Mouse (Mus musculus) embryonic facial prominence, embryonic 10.5 days (tissue): Measurements from ENCODE around the gene Aoc2. TPM values are rescaled to one million over a fixed set of nuclear protein-coding genes. Genes with fewer than 3 reads are reported as not detected.
"Not testable (repeated sequence)": the region's sequence is repeated elsewhere in the genome, so short reads cannot be mapped to it uniquely, and the experiment has no call there.

Experiments used
- DNase-seq: peaks from one replicate; pipeline ENCODE4 v3.0.0-alpha.2; 2017; ENCODE audit warnings: low spot score
- H3K27ac ChIP-seq: fragments of 300-500 bp; sonication (generic); replicated peaks from 2 replicates; pipeline ENCODE4 v1.5.1; 2016; ENCODE audit warnings: mild to moderate bottlenecking
- H3K27me3 ChIP-seq: fragments of 300-500 bp; sonication (generic); replicated peaks from 2 replicates; pipeline ENCODE4 v1.6.1; 2016; ENCODE audit warnings: low read depth, mild to moderate bottlenecking; ENCODE audit not compliant: poor library complexity, severe bottlenecking
- H3K36me3 ChIP-seq: fragments of 300-500 bp; sonication (generic); replicated peaks from 2 replicates; pipeline ENCODE4 v1.6.1; 2016; ENCODE audit warnings: mild to moderate bottlenecking, moderate library complexity
- H3K4me1 ChIP-seq: fragments of 300-500 bp; sonication (generic); 2 replicates; pipeline ENCODE4 v1.6.1; 2016
- H3K4me3 ChIP-seq: fragments of 300-500 bp; sonication (generic); 2 replicates; pipeline ENCODE4 v1.5.1; 2016; ENCODE audit warnings: mild to moderate bottlenecking, moderate library complexity
- H3K9me3 ChIP-seq: fragments of 300-500 bp; sonication (generic); 2 replicates; pipeline ENCODE4 v1.6.1; 2016; ENCODE audit warnings: mild to moderate bottlenecking
- WGBS: fragments of 180-500 bp; shearing (Covaris S2); methylation state at CpG from one replicate; pipeline ENCODE4 v1.1.7; 2016; 5-methylcytosine and 5-hydroxymethylcytosine counted together
- microRNA-seq: library from miRNA; unstranded; fragments of <30 nt; microRNA quantifications from one replicate; pipeline ENCODE4, GENCODE M21; 2017
- polyA plus RNA-seq: library from polyadenylated mRNA; unstranded; fragments of >200 nt; fragmentation: Nextera tagmentation; extraction: Ambion mirVana; gene quantifications from 2 replicates; pipeline ENCODE4 v1.2.1, GENCODE M21; 2016

Aoc2 gene
- polyA plus RNA-seq, 1 experiment from 2014 or later, result 2.6 TPM

DNA sequence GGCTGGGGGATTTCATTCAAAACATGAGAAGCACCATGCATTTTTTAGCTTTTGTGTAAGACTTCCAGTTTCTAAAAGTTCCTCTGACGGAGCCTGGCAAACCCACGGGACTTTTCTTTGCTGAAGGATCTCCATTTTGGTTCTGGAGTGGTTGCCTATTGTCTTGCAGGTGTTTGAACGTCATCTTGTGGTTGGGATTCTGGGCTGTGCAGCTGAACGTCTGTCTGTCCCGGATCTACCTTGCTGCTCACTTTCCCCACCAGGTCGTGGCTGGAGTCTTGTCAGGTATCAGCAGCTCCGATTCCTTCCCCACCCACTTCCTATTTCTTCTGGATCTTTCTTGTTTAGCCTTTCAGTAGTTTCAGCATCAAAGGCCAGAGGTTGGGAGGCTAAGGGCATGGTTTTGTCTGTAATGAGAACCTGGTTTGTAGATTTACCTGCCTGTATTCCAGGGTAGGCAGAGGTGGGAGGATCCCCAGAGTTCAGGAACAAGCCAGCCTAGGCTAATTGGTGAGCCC is 49.6 kb downstream of the Aoc2 start:
- 76% methylated on average over 7 of the region's 7 CpGs for WGBS

GRCm38 (mm10) chr11:101378196-101378595 is 53.3 kb downstream of the Aoc2 start:
- H3K36me3 ChIP-seq, H3K27me3 ChIP-seq, H3K9me3 ChIP-seq, H3K27ac ChIP-seq, H3K4me3 ChIP-seq, DNase-seq, H3K4me1 ChIP-seq: not testable (repeated sequence)
- WGBS, result 93% methylated on average over 8 of the region's 8 CpGs

More for the DNA sequence above, 49.6 kb downstream of the Aoc2 start:
- Histone ChIP-seq H3K4me1 (no peaks in the 10 kb centered on the region), H3K4me3 (no peak overlapping the region), H3K27me3 (no peaks in the 10 kb centered on the region), H3K36me3 (no peaks in the 10 kb centered on the region), H3K27ac (no peak overlapping the region), H3K9me3 (no peaks in the 10 kb centered on the region)
- no peak for DNase-seq

- 81% methylated on average over 6 of the region's 6 CpGs for WGBS
Measured at GRCm38 (mm10) chr11:101378926-101379325, 54.1 kb downstream of the Aoc2 start.

More at GRCm38 (mm10) chr11:101378926-101379325, 54.1 kb downstream of the Aoc2 start:
- Histone ChIP-seq H3K4me3 (no peak overlapping the region), H3K9me3 (no peaks in the 10 kb centered on the region), H3K27ac (no peak overlapping the region), H3K4me1 (0 out of 2 replicates have a peak, but pooled peaks cover 3% of the 10 kb centered on the region), H3K36me3 (no peaks in the 10 kb centered on the region), H3K27me3 (no peaks in the 10 kb centered on the region)
- DNase-seq, result no peak

Small RNA genes within 50 kb of the gene (microRNA-seq; reads per million reads assigned to microRNA genes)
- not detected for gene Gm25593

Other genes starting within 250 kb of the Aoc2 start
- gene Hsd17b1, start 246.7 kb upstream of the Aoc2 start, polyA plus RNA-seq, result 0.21 TPM in 1 of 2 replicates, not detected in the other
- 48.7 and 51.1 TPM in 2 replicates for gene Coasy, start 242.5 kb upstream of the Aoc2 start, polyA plus RNA-seq
- 40.6 and 41.0 TPM in 2 replicates for gene Mlx, start 237.8 kb upstream of the Aoc2 start, polyA plus RNA-seq
- gene Psmc3ip, start 229.6 kb upstream of the Aoc2 start, polyA plus RNA-seq, result 69.5 and 72.3 TPM in 2 replicates
- 19.7 and 20.2 TPM in 2 replicates for gene Retreg3, start 205.2 kb upstream of the Aoc2 start, polyA plus RNA-seq
- gene Tubg1, start 205.1 kb upstream of the Aoc2 start, polyA plus RNA-seq, result 135 and 142 TPM in 2 replicates
- gene Tubg2, start 169.2 kb upstream of the Aoc2 start, polyA plus RNA-seq, result 4.9 and 5.7 TPM in 2 replicates
- gene Cntnap1, start 154.5 kb upstream of the Aoc2 start, polyA plus RNA-seq, result 0.23 and 0.31 TPM in 2 replicates
- gene Plekhh3, start 153.7 kb upstream of the Aoc2 start, polyA plus RNA-seq, result 3.7 and 4.0 TPM in 2 replicates
- gene Ccr10, start 149.6 kb upstream of the Aoc2 start, polyA plus RNA-seq, result 0.16 TPM in 1 of 2 replicates, not detected in the other
- gene Ezh1, start 98.6 kb upstream of the Aoc2 start, polyA plus RNA-seq, result 13.3 and 14.5 TPM in 2 replicates
- gene Ramp2, start 79.0 kb upstream of the Aoc2 start, polyA plus RNA-seq, result 66.4 and 68.4 TPM in 2 replicates
- gene Vps25, start 71.4 kb upstream of the Aoc2 start, polyA plus RNA-seq, result 124 TPM in 2 replicates
- 6.0 and 8.3 TPM in 2 replicates for gene Wnk4, start 64.5 kb upstream of the Aoc2 start, polyA plus RNA-seq
- 1.3 and 1.4 TPM in 2 replicates for gene Cntd1, start 46.1 kb upstream of the Aoc2 start, polyA plus RNA-seq
- 200 and 203 TPM in 2 replicates for gene Coa3, start 45.9 kb upstream of the Aoc2 start, polyA plus RNA-seq
- gene Becn1, start 22.8 kb upstream of the Aoc2 start, polyA plus RNA-seq, result 141 and 154 TPM in 2 replicates
- gene Psme3, start 8.8 kb upstream of the Aoc2 start, polyA plus RNA-seq, result 189 and 203 TPM in 2 replicates
- gene Aoc3, start 5.5 kb downstream of the Aoc2 start, polyA plus RNA-seq, result 0.04 TPM in 1 of 2 replicates, not detected in the other
- gene G6pc, start 42.5 kb downstream of the Aoc2 start, polyA plus RNA-seq, result not detected in 2 replicates
- 102 and 110 TPM in 2 replicates for gene Aarsd1, start 92.6 kb downstream of the Aoc2 start, polyA plus RNA-seq
- gene Gm27029, start 99.7 kb downstream of the Aoc2 start, polyA plus RNA-seq, result 12.6 and 13.1 TPM in 2 replicates
- 17.5 and 21.4 TPM in 2 replicates for gene Rundc1, start 100.0 kb downstream of the Aoc2 start, polyA plus RNA-seq
- 3.9 and 4.7 TPM in 2 replicates for gene Ptges3l, start 100.3 kb downstream of the Aoc2 start, polyA plus RNA-seq
- gene Rpl27, start 117.2 kb downstream of the Aoc2 start, polyA plus RNA-seq, result 469 and 481 TPM in 2 replicates
- gene Ifi35, start 123.3 kb downstream of the Aoc2 start, polyA plus RNA-seq, result 2.1 and 3.1 TPM in 2 replicates
- 16.5 and 31.6 TPM in 2 replicates for gene Rnd2, start 139.9 kb downstream of the Aoc2 start, polyA plus RNA-seq
- gene Vat1, start 141.2 kb downstream of the Aoc2 start, polyA plus RNA-seq, result 21.3 and 29.6 TPM in 2 replicates
- 23.7 and 27.0 TPM in 2 replicates for gene Brca1, start 226.9 kb downstream of the Aoc2 start, polyA plus RNA-seq
- gene Nbr1, start 227.1 kb downstream of the Aoc2 start, polyA plus RNA-seq, result 68.0 and 70.0 TPM in 2 replicates